Mouse (Mus musculus) adrenal gland, adult (tissue): ENCODE data around the gene Rbm17.

Source experiments
- DNase-seq, 2 experiments: peaks; one replicate each; pipeline ENCODE4 v3.0.0; 2022 to 2023; ENCODE audit warnings: low spot score in 1 of 2; ENCODE audit not compliant: inconsistent age in 2 of 2

Gene Rbm17

GRCm38 (mm10) chr2:11597906-11598305 lies 6.0 kb downstream of the Rbm17 start:
- DNase-seq = no peak

- peak; percentile 19 to 65 for DNase-seq
Measured at GRCm38 (mm10) chr2:11596690-11597089, 7.3 kb downstream of the Rbm17 start.

- no peak for DNase-seq
Measured at GRCm38 (mm10) chr2:11587996-11588395, 16.0 kb downstream of the Rbm17 start.

GRCm38 (mm10) chr2:11579399-11579798 lies 24.6 kb downstream of the Rbm17 start:
- peak in 1 of 2 experiments; percentile 27 for DNase-seq

GRCm38 (mm10) chr2:11578187-11578586 lies 25.8 kb downstream of the Rbm17 start:
- no peak for DNase-seq

- DNase-seq = no peak
Measured at GRCm38 (mm10) chr2:11573684-11574083, 30.3 kb downstream of the Rbm17 start.

- DNase-seq = peak; percentile 68 to 79
Measured at GRCm38 (mm10) chr2:11571004-11571535, 32.9 kb downstream of the Rbm17 start.

GRCm38 (mm10) chr2:11568471-11568870 lies 35.5 kb downstream of the Rbm17 start:
- peak; percentile 74 to 88 for DNase-seq

- peak in 1 of 2 experiments; percentile 77 for DNase-seq
Measured at GRCm38 (mm10) chr2:11567781-11568362, 36.1 kb downstream of the Rbm17 start.

GRCm38 (mm10) chr2:11566898-11567297 lies 37.1 kb downstream of the Rbm17 start:
- DNase-seq = no peak

GRCm38 (mm10) chr2:11566241-11566640 lies 37.7 kb downstream of the Rbm17 start:
- no peak for DNase-seq

GRCm38 (mm10) chr2:11564768-11565167 lies 39.2 kb downstream of the Rbm17 start:
- no peak for DNase-seq

GRCm38 (mm10) chr2:11563256-11563655 lies 40.7 kb downstream of the Rbm17 start:
- peak; percentile 51 to 69 for DNase-seq

GRCm38 (mm10) chr2:11558654-11559053 lies 45.3 kb downstream of the Rbm17 start:
- DNase-seq = no peak

GRCm38 (mm10) chr2:11557244-11557643 lies 46.7 kb downstream of the Rbm17 start:
- DNase-seq = no peak

GRCm38 (mm10) chr2:11555316-11555715 lies 48.6 kb downstream of the Rbm17 start:
- no peak for DNase-seq

- DNase-seq = peak; percentile 88 to 95
Measured at GRCm38 (mm10) chr2:11553471-11554400, 50.2 kb downstream of the Rbm17 start, which contains the start of gene Pfkfb3. Gene Pfkfb3 (minus strand): TSS chr2:11554077.

GRCm38 (mm10) chr2:11552966-11553451 lies 50.9 kb downstream of the Rbm17 start:
- peak; percentile 68 to 90 for DNase-seq

GRCm38 (mm10) chr2:11552297-11552821 lies 51.6 kb downstream of the Rbm17 start:
- peak in 1 of 2 experiments; percentile 70 for DNase-seq

GRCm38 (mm10) chr2:11551726-11552125 lies 52.2 kb downstream of the Rbm17 start:
- DNase-seq = no peak

GRCm38 (mm10) chr2:11548508-11548907 lies 55.4 kb downstream of the Rbm17 start:
- DNase-seq = no peak
